Mouse (Mus musculus) bone marrow, adult 2 months (tissue): ENCODE results near the gene Scn2b.

Source experiments
- CTCF ChIP-seq: fragments of 200-500 bp; IDR thresholded peaks from 2 replicates; pipeline ENCODE4 v1.5.1; 2011; ENCODE audit warnings: low read length, control low read depth; ENCODE audit not compliant: control insufficient read depth, insufficient read depth
- POLR2A ChIP-seq: fragments of 200-500 bp; IDR thresholded peaks from 2 replicates; pipeline ENCODE4 v1.6.1; 2011; ENCODE audit warnings: low read depth, mild to moderate bottlenecking, control low read depth, low read length, borderline replicate concordance; ENCODE audit not compliant: control insufficient read depth

DNA sequence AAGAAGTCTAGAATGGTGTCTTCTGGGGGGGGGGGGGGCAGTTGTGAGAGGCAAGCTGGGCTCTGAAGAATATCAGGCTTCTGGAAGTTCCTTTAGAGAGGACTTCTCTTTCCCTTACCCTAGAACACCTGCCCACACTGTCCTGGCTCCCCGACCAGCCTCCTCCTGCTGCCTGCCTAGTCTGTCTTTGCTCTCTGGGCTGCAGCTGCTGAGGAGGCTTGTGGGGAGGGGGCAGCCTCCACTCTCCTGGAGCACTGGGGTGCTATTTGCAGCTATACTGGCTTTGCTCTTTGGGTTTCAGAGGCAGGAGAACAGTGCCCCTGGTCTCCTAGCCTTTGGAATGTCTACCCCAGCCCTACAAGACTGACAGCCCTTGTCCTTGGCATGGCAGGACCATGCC lies 33.4 kb downstream of the Scn2b start:
- no peak for TF ChIP-seq POLR2A
- no peak for TF ChIP-seq CTCF
